Mouse (Mus musculus): ENCODE data around the gene Grid2.

The Grid2 gene

GRCm38 (mm10) chr6:64607041-64607440, 1351.4 kb downstream of the Grid2 start:
- no peak for DNase-seq (ENCODE audit: low read depth, low spot score)

- no peak for DNase-seq (ENCODE audit: low read depth, low spot score)
These were observed 1352.3 kb downstream of the Grid2 start for GRCm38 (mm10) chr6:64607942-64608341.

DNA sequence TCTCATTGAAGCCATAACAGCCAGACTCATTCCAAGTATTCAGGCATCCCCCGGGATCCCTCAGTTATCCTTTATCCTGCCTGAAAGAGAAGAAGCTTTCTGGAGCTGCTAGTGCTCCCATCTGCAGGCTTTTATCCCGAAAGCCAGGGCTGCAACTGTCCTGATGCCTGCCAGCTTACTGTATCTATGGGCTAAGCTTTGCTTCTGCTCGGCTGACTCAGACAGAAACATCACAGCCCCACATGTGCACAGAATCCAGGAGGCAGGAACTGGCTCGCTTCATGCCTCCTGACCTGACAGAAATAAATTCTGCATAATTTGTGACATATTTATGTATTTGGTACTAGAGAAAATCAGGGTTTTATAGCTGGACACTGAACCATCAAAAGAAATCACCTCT, 1361.2 kb downstream of the Grid2 start:
- DNase-seq (ENCODE audit: low read depth, low spot score), result no peak

- DNase-seq (ENCODE audit: low read depth, low spot score), result no peak
These were observed 1361.9 kb downstream of the Grid2 start for GRCm38 (mm10) chr6:64617417-64618135.

GRCm38 (mm10) chr6:64623404-64623803, 1367.7 kb downstream of the Grid2 start:
- no peak for DNase-seq (ENCODE audit: low read depth, low spot score)

DNA sequence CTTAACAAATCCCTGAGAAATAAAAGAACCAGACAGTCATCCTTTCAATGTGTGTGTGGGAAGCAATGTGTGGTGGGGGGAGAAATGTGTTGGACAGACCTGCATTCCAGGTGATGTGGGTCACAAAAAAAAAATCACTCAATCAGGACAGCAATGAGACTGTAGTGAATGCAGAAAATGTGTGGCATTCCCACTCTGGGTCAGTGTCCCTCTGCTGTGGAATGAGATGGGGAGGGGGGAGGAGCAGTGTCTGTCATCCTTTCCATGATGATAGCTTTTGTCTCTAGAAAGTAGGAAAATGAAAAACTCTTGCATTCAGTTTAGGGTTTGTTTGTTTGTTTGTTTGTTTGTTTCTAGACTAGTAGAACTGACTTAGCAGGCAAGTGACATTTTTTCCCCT, 1392.0 kb downstream of the Grid2 start:
- no peak for DNase-seq (ENCODE audit: low read depth, low spot score)

GRCm38 (mm10) chr6:64648196-64648595, 1392.5 kb downstream of the Grid2 start:
- no peak for DNase-seq (ENCODE audit: low read depth, low spot score)

GRCm38 (mm10) chr6:64649296-64650226, 1393.9 kb downstream of the Grid2 start:
- peak; percentile 67 for DNase-seq (ENCODE audit: low read depth, low spot score)

DNA sequence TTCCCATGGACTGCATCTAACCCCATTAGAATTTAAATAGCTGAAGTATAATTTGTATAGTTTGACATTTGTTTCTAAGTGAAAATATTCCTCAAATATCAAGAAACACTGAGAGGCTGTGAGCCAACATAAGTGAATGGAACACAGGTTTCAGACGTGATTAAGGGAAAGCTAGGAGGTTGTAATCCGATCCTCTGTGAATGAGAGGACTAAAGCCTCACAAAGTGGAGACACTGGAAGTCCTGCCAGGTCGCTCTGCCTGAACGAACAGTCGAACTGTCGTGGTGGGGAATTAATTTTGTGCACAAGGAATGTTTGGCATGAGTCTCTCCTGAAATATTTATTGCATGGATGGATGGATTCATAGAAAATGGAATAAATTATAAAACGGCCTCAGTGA, 1395.1 kb downstream of the Grid2 start:
- no peak for DNase-seq (ENCODE audit: low read depth, low spot score)

DNA sequence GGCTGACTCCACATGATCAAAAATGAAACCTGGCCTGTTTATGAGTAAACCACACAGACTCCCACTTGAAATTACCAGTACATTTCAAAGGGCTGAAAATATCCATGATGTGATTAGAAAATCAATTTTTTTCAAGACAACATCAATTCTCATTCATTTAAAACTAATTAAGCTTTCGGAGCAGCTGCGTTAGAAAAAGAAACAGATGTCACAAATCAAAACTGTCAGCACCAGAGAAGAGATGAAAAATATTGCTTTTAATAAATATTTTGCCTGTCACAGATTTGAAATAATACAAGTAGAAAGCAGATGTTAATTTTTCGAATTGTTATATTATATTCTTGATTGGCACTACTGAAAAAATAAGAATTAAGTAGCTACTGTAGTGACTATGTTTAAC, 1415.3 kb downstream of the Grid2 start:
- DNase-seq (ENCODE audit: low read depth, low spot score), result no peak

GRCm38 (mm10) chr6:64678815-64679214, 1423.1 kb downstream of the Grid2 start:
- no peak for DNase-seq (ENCODE audit: low read depth, low spot score)

GRCm38 (mm10) chr6:64683974-64684373, 1428.3 kb downstream of the Grid2 start:
- peak; percentile 14 for DNase-seq (ENCODE audit: low read depth, low spot score)

DNA sequence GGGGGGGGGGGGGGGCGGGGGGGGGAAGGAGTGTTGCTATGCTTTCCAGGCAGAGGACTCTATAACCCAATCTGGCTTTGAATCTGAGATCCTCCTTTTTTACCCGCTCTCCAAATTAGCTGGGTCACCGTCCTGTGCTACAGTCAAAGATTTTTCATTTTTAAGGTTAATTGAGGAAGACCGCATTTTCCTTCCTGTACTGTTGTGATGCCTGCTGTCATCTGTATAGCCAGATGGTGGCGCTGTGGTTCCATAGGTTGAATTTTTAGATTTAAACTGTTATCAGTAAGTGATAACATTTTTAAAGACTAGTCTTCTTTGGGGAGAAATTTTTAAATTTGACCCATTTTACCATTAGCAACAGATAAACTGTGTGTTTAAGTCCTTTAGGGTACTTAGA, 1429.3 kb downstream of the Grid2 start:
- peak; percentile 20 for DNase-seq (ENCODE audit: low read depth, low spot score)

DNA sequence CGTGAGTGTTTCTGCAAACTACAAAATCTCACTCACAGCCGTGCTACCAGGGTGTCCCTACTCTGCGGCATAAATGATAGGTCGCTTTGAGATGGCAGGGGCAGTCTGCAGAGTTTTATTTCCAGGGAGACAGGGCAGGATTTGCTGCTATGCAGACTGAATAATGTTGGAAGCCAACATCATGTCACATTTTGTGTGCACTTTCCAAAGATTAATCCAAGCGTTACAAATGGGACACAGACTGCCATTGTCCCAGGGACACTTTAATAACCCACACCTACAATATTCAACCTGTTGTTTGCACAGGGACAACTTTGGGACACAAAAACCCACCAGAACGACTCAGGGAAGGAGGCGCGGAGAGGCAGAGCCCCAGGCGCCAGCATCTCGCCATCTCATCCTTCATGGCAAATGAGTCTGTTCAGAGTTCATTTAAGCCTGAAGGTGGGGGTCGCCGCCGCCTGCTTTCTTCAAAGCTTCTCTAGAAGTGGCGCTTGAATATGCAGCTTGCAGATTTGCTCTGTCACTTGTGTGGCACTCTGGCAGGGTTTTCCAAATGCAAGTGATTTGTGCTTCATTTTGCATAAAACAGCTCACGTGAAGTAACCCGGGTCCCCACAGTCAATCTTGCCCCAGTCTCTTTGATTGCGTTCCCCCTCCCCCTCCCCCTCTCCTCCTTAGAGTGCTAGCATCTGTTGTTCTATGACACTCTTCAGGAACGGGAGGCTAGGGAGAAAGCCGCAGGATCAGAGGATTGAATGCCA, 1432.7 kb downstream of the Grid2 start:
- peak; percentile 14 for DNase-seq (ENCODE audit: low read depth, low spot score)

GRCm38 (mm10) chr6:64694688-64695087, 1439.0 kb downstream of the Grid2 start:
- DNase-seq (ENCODE audit: low read depth, low spot score), result no peak

- no peak for DNase-seq (ENCODE audit: low read depth, low spot score)
These were observed 1448.0 kb downstream of the Grid2 start for GRCm38 (mm10) chr6:64703659-64704058.

GRCm38 (mm10) chr6:64727751-64728403, 1472.2 kb downstream of the Grid2 start:
- no peak for DNase-seq (ENCODE audit: low read depth, low spot score)

GRCm38 (mm10) chr6:64728499-64729198, 1473.0 kb downstream of the Grid2 start, which contains the start of gene Atoh1:
TSS of gene Atoh1 (plus strand) at chr6:64729125.
- peak; percentile 56 for DNase-seq (ENCODE audit: low read depth, low spot score)

DNA sequence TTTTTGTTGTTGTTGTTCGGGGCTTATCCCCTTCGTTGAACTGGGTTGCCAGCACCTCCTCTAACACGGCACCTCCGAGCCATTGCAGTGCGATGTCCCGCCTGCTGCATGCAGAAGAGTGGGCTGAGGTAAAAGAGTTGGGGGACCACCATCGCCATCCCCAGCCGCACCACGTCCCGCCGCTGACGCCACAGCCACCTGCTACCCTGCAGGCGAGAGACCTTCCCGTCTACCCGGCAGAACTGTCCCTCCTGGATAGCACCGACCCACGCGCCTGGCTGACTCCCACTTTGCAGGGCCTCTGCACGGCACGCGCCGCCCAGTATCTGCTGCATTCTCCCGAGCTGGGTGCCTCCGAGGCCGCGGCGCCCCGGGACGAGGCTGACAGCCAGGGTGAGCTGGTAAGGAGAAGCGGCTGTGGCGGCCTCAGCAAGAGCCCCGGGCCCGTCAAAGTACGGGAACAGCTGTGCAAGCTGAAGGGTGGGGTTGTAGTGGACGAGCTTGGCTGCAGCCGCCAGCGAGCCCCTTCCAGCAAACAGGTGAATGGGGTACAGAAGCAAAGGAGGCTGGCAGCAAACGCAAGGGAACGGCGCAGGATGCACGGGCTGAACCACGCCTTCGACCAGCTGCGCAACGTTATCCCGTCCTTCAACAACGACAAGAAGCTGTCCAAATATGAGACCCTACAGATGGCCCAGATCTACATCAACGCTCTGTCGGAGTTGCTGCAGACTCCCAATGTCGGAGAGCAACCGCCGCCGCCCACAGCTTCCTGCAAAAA, 1473.7 kb downstream of the Grid2 start:
- no peak for DNase-seq (ENCODE audit: low read depth, low spot score)

GRCm38 (mm10) chr6:64730030-64730429, 1474.4 kb downstream of the Grid2 start:
- DNase-seq (ENCODE audit: low read depth, low spot score), result no peak
